Mouse (Mus musculus) megakaryocyte progenitor cell, adult 5-6 weeks (primary cell): Measurements from ENCODE around the gene H2-Eb2. TPM values are rescaled to one million over a fixed set of nuclear protein-coding genes. Genes with fewer than 3 reads are reported as not detected.
A peak's percentile ranks its signal among the peaks of the same experiment; 100 is the strongest.

Experiments
- ATAC-seq: replicated peaks from 2 replicates; pipeline ENCODE4 v1.8.0; 2016; ENCODE audit warnings: mild to moderate bottlenecking, moderate TSS enrichment, inconsistent platforms; ENCODE audit not compliant: poor library complexity
- total RNA-seq, 2 experiments: library from RNA; stranded (forward) in 1 of 2; stranded (reverse) in 1 of 2; fragments of 157-497, 149-512 nt in 1 of 2; fragments of 200-1000 nt in 1 of 2; gene quantifications; 2 replicates each; pipeline versions ENCODE4 v1.2.3 to v1.2.4; 2015 to 2017

Gene H2-Eb2
- 0.02 TPM in 1 of 2 replicates, not detected in the other for total RNA-seq (2015)
- total RNA-seq (2017) = not detected in 2 replicates

DNA sequence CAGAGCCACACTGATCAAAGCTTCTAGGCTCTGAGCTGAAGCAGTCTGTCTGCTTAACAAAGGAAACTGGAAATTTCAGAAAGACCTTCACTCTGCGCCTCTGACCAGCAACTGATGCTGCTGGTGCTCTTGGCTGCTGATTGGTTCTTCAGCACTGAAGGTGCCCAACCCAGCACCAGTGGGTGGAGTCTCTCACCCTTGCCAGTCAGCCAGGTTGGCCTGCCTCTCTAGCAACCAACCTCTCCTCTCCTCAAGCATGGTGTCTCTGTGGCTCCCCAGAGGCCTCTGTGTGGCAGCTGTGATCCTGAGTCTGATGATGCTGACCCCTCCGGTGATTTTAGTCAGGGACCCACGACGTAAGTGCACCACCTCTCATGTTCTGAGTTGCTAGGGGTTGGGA lies at the start of gene H2-Eb2:
Gene H2-Eb2, plus strand, starts transcription at position 230 of the 400 bp plus-strand sequence.
- peak; percentile 48; the same call in 1 of the 2 replicates for ATAC-seq

DNA sequence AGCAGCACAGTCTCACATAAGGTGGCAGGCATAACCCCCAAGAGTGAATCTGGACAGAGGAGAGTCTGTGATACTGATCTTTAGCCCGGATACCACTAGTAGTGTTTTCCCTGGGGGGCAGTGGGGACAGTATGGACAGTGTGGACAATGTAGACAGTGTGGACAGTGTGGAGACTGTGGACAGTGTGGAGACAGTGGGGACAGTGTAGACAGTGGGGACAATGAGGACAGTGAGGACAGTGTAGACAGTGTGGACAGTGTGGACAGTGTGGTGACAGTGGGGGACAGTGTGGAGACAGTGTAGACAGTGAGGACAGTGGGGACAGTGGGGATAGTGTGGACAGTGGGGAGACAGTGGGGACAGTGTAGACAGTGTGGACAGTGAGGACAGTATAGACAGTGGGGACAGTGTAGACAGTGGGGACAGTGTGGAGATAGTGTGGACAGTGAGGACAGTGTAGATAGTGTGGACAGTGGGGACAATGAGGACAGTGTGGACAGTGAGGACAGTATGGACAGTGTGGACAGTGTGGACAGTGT lies 44.9 kb upstream of the H2-Eb2 start:
- ATAC-seq = no peak

DNA sequence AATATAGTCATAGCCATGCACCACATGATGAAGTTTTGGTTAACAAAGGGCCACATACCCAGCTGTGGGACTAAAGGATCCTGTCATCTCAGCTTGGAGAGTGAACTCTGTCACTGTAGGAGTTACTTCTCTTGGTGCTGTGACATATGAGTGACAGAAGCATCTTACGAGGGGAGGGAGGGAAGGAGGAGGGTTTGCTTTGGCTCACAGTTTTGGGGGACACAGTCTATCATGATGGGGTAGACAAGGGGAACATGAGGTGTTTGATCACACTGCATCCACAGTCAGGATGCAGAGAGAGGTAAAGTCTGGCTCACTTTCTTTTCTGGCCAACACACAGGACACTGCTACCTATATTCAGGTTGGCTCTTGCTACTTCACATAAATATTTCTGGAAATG lies 43.6 kb upstream of the H2-Eb2 start:
- ATAC-seq = no peak

DNA sequence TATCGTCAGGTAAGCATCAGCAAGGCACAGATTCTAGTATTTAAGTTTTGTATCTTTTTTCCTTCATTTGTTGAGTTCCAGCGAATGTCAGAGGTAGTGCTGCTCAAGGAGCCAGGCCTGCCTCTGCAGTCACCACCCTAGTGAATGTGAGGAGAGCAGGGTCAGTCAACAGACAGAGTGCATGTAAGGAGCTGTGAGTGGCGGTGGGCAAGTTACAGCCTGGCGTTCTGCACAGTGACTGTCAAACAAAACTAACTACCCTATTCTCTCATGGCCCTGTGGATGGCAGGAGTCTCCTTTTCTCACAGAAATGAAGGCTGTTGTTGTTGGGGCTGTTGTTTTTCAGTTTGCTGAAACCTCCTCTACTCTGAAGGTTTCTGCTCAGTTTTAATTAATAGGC lies 40.1 kb upstream of the H2-Eb2 start:
- ATAC-seq = no peak

DNA sequence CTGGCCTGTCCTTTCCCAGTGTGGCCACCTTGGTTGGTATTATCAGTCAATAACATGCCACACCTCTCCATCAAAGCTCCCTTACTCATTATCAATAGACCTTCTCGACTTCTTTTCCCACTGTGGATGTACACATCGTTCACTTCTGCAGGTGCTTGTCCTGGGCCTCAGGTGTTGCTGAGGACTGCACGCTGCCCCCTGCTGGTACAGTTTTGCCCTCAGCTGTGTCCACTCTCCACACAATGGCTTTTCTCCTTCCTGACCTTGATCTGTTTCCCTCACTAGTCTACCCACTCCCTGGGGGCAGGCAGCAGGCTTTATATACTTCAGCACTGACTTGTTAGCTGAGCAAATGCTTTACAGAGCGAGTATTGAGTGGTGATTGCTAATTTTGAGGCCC lies 39.6 kb upstream of the H2-Eb2 start:
- peak; percentile 69 for ATAC-seq

DNA sequence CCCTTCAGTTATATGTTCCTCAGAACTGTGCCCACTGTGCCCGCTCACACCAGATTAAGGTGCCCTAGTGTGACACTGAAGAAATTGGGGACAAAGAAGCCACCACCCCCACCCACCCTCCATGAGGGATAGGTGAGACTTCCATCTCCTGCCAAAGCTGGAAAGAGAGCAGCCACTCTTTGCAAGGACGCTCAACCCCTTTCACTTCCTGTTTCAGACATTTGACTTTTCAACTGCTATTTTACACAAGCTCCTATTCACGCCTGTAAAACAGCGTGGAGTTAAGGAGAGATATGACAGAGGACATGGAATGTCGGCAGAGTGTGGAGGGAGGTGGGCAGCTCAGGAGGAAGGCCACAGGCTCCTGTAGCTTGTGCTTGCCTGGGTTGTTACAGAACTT lies 39.0 kb upstream of the H2-Eb2 start:
- 0 out of 2 replicates have a peak, but pooled peaks have one; percentile 21 for ATAC-seq

DNA sequence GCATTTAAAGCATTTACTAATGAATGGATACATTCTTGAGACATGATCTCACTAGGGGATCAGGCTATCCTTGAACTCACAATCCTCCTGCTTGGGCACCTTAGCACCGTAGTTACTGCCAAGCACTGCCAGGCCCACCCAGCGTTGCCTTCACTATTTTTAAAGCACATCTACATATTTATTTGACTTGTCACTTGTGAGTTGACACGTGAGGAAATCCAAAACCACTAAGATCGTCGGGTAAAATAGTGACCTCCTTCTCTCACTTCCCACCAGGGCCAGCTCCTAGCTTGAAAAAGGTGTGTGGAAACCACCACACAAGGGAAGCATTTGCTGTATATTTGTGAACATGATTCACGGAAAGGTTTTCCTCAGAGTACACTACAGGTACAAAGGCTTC lies 38.5 kb upstream of the H2-Eb2 start:
- no peak for ATAC-seq

DNA sequence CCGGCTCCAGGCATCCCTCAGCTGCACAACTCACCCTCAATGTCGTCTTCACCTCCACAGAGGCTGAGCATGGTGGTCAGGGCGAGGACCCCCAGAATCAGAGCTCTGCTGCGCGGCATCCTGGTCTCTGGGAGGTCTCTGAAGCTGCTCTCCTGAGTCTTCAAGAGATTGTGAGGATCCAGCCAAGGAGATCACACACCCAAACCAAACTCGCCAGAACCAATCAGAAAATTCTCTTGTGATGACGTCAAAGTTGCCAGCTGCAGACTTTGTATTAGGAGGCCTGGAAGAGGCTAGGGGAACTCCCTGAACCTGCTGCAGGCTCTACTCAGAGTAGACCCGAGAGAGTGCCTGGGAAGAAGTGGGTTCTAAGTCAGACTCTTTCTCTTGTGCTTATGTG lies 37.8 kb upstream of the H2-Eb2 start, which contains the start of gene H2-Aa:
Gene H2-Aa, minus strand, starts transcription at position 176 of the 400 bp plus-strand sequence.
- peak; percentile 88 for ATAC-seq

DNA sequence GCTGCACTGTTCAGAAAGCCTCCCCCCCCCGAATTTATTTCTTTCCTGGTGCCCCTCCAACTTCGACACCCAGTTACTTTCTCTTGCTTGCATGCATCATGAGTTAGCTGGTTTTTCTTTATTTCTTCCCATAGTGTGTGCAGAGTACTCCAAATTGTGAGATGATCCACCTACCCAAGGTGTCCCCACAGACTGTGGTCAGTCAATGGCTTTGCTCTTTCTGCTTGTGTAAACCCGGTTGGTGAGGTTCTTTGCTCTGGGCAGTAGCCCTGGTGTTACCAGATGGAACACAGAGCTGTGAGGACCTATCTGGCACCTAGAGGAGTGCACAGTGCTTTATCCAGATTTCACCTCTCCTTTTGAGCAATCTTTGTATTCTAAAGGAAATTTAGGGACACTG lies 37.3 kb upstream of the H2-Eb2 start:
- no peak for ATAC-seq

DNA sequence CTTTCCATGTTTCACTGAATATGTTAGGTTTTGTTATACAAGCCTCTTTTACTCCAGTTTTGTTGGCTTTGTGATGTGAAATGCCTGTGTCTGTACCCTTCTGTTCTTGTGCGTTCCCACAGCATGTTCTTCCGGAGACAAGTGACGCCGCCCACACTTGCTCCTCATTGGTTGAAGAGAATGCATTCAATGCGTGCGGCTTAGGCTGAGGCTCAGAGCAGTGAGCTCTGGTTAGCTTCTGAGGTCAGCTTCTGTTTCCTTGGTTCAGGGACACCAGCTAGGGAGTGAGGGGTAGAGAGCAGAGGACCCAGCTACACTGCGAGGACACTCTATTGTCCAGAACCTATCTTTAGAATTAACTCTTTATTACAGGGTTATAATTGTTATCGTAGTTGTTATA lies 33.9 kb upstream of the H2-Eb2 start:
- peak; percentile 85 for ATAC-seq

DNA sequence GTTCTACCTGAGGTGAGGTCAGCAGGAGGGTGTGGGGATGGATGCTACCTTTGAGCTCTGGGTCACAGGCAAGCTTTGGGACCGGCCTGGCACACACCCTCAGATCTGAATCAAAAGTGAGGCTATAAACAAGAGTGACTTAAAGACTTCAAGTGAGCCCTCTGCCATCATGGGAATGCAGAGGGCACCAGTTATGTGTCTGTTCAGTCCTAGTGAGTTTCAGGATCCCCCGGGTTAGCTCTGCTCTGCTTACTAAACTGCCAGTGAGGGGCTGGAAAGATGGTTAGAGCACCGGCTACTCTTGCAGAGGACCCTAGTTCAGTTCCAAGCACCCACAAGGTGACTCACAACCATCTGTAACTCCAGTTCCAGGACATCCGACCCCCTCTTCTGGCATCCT lies 32.9 kb upstream of the H2-Eb2 start:
- no peak for ATAC-seq

DNA sequence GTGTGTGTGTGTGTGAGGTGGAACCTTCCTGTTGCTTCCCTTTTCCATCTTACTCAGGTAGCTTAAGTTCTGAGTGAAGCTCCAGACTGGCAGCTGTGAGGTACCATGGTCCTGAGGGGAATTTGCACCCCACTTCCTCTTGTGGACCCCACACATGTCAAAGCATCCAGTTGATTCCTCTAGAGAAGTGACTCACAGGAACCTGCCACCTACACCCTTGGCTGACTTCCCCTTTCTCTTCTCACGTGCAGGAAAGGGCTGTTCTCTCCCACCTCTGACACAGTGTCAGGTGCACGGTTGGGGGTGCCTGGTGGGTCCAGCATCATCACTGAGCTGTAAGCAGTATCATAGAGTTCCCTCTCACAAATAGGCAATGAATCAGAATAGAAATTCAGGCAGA lies 31.9 kb upstream of the H2-Eb2 start:
- peak; percentile 58 for ATAC-seq

DNA sequence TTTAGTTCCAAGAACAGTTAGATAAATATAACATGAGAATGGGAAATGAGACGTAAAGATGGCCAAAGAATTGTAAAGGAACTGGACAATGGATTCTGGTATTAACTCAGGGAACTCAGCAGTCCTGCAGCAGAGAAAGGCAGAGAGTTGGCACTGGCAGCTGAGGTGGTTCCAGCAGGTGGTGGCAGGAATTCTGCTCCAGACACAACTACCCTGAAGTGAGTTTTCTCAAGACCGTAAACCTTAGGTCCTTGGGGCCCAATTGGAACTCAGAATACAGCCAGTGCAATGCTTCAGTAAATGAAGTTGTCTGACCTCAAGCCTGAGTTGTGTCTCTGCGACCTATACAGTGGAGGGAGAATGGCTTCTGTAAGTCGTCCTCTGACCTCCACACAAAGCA lies 31.2 kb upstream of the H2-Eb2 start:
- no peak for ATAC-seq

DNA sequence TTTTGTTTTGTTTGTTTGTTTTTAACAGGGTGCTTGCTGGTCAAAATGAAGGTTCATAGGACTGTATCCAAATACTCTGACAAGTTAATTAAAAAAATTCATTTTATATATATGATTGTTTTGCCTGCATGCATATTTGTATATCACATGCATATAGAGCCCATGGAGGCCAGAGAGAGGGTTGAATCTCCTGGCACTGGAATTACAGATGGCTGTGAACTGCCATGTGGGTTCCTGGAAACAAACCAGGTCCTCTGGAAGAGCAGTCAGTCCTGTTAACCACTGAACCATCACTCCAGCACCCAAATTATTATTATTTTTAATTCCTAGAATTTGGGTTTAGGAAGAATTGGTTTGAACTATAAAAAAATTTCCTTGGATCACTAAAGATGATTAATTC lies 30.2 kb upstream of the H2-Eb2 start:
- no peak for ATAC-seq

DNA sequence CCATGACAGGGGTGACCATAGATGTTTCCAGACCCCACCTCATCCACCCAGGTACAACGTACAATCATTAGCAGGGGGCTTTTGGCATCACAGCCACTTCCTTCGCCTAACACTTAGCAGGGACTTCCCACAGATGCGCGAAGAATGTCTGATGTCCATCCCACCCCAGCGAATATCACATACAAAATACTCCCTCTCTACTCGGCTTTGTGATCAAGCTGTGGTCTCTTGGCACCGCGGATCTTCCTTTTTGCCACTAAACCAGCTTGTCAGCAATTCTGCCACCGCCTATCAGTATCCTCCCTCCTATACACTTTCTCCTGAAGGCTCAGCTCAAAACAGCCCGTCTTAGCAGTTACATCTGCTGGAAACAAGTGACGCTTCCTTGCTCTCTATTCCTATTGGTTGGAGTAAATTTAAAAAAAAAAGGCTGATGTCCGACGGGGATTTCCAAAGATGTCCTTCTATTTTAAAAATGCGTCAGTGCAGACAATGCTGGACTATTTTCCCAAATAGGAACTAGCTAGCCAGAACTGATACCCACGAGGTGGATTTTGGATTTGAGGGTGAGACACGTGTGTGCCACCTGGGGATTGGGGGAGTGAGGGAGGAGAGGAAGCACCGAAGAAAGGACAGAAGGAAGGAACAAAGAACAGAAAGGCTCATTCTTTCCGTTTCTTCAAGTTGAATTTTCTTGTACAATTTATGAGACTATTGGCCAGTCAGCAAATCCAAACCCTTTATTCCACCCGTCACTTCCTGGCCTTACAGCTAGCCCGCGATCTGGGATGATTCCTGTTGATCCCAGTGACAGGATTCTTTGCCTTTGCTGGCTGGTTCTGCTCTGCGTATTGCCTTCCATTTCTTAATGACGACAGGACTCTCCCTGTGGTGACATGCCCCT lies 29.3 kb upstream of the H2-Eb2 start:
- ATAC-seq = peak; percentile 79

DNA sequence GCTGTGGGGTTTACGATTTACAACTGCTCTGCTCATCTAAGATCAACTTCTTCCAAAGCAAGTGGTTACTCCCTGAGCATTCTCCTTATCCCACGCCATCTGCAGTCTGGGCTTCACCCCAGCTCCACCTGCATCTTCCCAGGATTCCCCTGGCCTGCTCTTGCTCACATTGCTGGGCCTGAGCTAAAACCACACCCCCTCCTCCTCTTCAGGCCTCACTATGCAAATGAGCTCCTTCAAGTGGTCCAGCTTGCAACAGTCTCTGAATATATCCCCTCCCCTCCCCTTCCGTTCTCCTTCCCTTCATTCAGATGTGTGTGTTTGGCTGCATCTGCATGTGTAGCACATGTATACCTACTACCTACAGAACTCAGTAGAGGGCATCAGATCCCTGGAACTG lies 26.1 kb upstream of the H2-Eb2 start:
- no peak for ATAC-seq

DNA sequence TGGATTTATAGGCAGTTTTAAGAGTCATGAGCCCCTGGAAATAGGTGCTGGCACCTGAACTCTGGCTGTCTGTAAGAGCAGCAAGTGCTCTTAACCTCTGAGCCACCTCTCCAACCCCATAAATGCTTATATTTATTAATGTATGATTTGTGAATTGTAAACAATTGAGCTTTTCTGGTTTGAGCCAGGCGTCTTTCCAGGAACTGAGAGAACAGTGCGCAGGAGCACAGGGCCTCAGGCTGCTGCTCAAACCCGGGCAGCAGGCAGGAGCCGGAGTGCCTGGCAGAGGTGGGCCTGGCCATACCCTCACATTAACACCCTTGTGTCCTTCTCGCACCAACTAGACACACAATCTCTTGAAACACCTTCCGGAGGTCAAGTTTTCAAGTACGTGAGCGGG lies 25.4 kb upstream of the H2-Eb2 start:
- ATAC-seq = no peak

DNA sequence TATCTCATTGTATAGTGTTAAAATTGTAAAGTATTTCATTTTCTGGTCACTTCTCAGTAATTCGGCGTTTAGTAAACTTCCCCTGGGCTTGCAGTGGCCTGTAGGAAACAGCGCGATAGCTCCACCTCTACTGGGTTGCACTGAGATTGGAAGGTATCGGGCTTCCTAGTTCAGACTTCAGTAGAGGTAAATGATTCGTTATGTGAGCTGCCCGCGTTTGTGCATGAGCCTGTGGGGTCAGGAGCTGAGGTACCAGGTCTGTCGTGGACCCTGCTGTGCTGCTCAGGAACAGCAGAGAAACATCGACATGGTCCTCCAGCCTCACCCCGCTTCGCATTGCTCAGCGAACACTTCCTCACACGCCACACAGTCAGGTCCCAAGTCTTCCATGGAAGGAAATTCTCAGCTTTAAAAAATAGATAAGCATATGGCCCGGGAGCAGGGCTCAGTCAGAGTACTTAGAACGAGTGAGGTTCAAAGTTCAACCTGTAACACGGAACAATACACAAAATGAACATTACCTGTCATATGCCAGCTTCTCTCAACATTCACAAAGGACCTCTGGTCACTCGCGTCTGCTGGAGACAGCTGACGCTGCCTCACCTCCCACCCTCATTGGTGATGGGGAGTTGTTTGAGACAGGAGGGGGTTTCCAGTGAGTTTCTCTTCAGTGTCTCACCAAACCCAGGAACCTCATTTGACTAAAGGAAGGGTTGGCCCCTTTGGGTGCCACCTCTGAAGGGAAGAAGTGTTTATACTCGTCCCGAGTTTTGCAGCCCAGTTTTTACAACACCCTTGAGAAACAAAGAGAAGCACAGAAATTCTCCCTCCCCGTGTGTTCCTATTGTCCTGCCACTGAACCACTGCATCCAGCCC lies 24.5 kb upstream of the H2-Eb2 start:
- no peak for ATAC-seq

DNA sequence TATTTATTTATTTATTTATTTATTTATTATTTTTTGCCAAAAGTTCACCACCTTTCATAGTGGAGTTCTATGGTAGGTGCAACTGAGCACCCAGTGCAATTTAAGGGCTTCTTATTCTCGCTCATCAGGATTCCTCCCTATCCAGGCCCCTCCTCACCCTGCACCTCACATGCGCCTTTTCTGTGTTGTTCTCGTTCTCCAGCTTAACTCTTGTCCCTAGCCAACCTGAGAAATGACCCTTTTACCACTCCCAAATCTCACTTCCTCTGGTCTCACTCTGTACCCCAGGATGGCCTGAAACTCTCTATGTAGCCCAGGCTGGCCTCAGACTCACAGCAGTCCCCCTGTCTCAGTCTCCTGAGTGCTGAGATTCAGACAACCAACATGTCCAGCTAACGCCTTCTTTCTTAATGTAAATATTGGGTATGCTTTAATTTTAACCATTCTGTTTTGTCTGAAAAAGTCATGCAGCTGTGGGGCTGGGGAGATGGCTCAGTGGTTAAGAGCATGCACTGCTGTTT lies 23.7 kb upstream of the H2-Eb2 start:
- ATAC-seq = no peak

DNA sequence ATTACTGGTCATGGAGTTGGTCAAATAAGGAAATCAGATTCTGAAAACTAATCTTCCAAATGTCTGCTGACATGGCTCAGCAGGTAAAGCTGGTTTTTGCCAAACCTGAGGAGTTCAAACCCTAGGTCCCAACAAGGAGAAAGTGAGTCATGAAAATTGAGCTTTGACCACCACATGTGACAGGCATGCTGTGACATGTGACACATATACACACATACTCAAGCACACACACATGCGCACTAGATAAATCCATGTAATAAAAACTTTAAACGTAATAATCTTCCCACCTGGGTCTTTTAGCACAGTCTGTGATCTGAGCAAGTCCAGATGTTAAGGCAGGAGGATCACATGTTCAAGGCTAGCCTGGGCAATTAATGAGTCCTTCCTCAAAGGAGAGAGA lies 21.7 kb upstream of the H2-Eb2 start:
- no peak for ATAC-seq

DNA sequence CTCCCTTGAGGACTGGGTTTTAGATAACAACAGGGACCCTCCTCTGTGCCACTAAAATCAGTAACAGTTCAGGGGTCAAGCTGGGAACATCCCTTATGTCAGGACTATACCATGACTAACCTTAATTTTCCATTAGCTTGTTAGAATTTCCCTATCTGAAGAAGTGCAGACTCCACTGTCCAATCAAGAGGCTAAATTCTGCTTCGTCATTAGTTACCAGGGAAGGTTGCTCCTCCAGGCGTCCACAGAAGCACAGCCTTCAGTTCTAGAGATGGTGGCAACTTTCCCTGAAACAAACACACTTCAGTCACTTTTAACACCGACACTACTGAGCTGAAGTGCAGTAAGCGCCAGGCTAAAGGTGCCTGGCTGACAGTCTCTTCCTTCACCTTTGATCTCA lies 20.7 kb upstream of the H2-Eb2 start:
- peak; percentile 76 for ATAC-seq
